Mouse (Mus musculus): ENCODE measurements around the gene Ush2a. TPM values are rescaled to one million over a fixed set of nuclear protein-coding genes. Genes with fewer than 3 reads are reported as not detected.

The Ush2a gene
- polyA plus RNA-seq, 1 experiment = 4.2 TPM

DNA sequence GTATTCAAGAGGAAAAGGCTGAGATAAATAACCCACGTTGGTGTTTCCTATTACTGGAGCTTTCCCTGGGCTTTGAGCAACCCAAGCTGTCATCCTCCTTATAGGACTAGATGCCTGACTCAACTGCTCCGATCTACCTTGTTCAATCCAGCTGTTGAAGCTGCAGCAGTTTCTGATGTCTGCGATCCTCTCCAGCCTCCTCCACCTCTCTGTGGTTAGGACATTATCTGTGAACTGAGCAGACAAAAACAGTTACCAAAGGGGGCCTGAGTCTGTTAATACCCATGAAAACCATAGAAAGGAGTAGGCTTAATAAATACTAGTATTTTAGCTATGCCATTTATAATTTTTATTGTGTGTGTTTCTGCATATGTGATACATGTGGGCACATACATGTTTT lies 572.9 kb downstream of the Ush2a start:
- Histone ChIP-seq H3K4me1 (ENCODE audit: control insufficient read depth, insufficient read depth, low read length) (no peaks in the 10 kb centered on the region), H3K36me3 (ENCODE audit: control insufficient read depth, insufficient read depth, low read length) (no peaks in the 10 kb centered on the region), H3K4me3 (ENCODE audit: control insufficient read depth, low read depth, low read length) (no peak overlapping the region), H3K27ac (ENCODE audit: control insufficient read depth, insufficient read depth, low read depth, low read length) (no peak overlapping the region), H3K27me3 (ENCODE audit: control insufficient read depth, insufficient read depth, low read length) (no peaks in the 10 kb centered on the region)
- TF ChIP-seq CTCF (IDR thresholded peaks at IDR 0.05; ENCODE audit: control insufficient read depth, insufficient read depth, insufficient replicate concordance, low read depth, low read length) (no peak), POLR2A (IDR thresholded peaks at IDR 0.05; ENCODE audit: control insufficient read depth, low read depth, low read length) (no peak)

DNA sequence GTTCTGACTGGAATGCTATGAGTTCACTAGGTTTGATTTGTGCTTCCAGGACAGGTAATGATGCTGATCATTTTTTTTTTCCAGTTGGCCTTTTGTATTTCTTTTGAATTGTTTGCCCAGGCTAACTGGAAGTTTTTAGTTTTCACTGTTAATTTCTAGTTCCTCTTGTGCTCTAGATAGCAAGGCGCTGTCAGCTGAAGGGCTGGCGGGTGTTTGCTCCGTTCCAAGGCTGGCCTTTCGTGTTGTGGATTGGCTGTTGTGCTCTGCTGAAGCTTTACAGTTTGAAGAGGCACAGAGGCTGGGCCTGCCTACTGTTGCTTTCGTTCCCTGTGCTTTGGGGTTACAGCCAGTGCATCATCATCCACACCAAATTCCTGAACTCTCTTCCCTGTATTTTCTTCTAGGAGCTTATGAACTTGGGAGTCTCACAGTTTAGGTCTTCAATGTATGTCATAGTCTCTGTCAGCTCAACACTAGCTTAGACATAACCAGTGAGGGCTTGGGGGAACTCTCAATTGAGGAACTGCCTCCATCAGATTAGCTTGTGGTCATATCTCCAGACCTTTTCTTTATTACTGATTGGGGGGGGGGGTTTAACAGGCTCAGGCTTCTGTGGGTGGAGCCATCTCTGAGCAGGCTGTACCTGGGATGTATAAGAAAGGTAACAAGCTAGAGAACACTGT lies 575.9 kb downstream of the Ush2a start:
- no peaks in the 10 kb centered on the region for H3K36me3 ChIP-seq (ENCODE audit: control insufficient read depth, insufficient read depth, low read length)
- no peak overlapping the region for H3K27ac ChIP-seq (ENCODE audit: control insufficient read depth, insufficient read depth, low read depth, low read length)
- no peak for TF ChIP-seq CTCF (IDR thresholded peaks at IDR 0.05; ENCODE audit: control insufficient read depth, insufficient read depth, insufficient replicate concordance, low read depth, low read length)
- TF ChIP-seq POLR2A (IDR thresholded peaks at IDR 0.05; ENCODE audit: control insufficient read depth, low read depth, low read length) = no peak
- H3K27me3 ChIP-seq (ENCODE audit: control insufficient read depth, insufficient read depth, low read length) = no peaks in the 10 kb centered on the region
- H3K4me1 ChIP-seq (ENCODE audit: control insufficient read depth, insufficient read depth, low read length) = no peaks in the 10 kb centered on the region
- H3K4me3 ChIP-seq (ENCODE audit: control insufficient read depth, low read depth, low read length) = no peak overlapping the region

DNA sequence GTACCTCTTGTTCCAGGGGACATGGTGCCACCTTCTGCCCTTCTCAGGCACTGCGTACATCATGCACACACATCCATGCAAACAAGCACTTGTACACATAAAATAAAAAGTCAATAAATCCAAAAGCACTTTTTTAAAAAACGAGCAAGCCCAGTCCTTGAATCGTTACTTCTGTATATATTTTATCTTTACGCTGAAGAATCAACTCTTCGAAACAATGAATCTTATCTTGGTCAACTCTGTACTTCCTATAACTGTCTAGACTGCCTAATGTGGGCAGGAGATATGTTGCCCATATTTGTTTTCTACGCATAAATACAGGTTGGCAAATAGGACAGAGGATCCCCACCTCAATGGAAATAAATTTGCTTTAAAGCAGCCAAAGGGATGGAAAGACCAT lies 585.4 kb downstream of the Ush2a start:
- no peaks in the 10 kb centered on the region; the same call in 1 of the 2 replicates for H3K4me1 ChIP-seq (ENCODE audit: control insufficient read depth, insufficient read depth, low read length)
- no peak for TF ChIP-seq POLR2A (IDR thresholded peaks at IDR 0.05; ENCODE audit: control insufficient read depth, low read depth, low read length)
- no peak for TF ChIP-seq CTCF (IDR thresholded peaks at IDR 0.05; ENCODE audit: control insufficient read depth, insufficient read depth, insufficient replicate concordance, low read depth, low read length)
- no peak overlapping the region for H3K4me3 ChIP-seq (ENCODE audit: control insufficient read depth, low read depth, low read length)
- H3K27ac ChIP-seq (ENCODE audit: control insufficient read depth, insufficient read depth, low read depth, low read length) = no peak overlapping the region
- H3K27me3 ChIP-seq (ENCODE audit: control insufficient read depth, insufficient read depth, low read length) = no peaks in the 10 kb centered on the region
- H3K36me3 ChIP-seq (ENCODE audit: control insufficient read depth, insufficient read depth, low read length) = no peaks in the 10 kb centered on the region

DNA sequence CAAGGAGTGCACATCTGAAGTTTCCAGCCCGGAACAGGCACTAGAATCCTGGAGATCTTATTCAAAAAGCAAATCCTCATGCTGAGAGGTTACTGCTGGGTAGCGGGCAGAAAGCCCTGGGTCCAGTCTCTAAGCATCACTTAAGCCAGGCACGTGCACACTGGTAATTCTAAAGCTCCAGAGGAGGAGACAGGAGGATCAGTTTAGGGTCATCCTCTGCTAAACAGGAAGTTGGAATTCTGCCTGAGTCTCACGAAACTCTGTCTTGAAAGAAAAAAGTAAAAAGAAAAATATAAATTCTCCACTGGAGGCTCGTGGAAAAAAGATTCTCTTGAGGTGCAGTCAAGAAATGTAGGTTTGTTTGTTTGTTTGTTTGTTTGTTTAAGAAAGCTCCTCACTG lies 591.0 kb downstream of the Ush2a start:
- Histone ChIP-seq H3K4me3 (ENCODE audit: control insufficient read depth, low read depth, low read length) (no peak overlapping the region), H3K36me3 (ENCODE audit: control insufficient read depth, insufficient read depth, low read length) (no peaks in the 10 kb centered on the region), H3K27ac (ENCODE audit: control insufficient read depth, insufficient read depth, low read depth, low read length) (no peak overlapping the region), H3K27me3 (ENCODE audit: control insufficient read depth, insufficient read depth, low read length) (no peaks in the 10 kb centered on the region), H3K4me1 (ENCODE audit: control insufficient read depth, insufficient read depth, low read length) (no peaks in the 10 kb centered on the region)
- no peak for TF ChIP-seq CTCF (IDR thresholded peaks at IDR 0.05; ENCODE audit: control insufficient read depth, insufficient read depth, insufficient replicate concordance, low read depth, low read length)
- TF ChIP-seq POLR2A (IDR thresholded peaks at IDR 0.05; ENCODE audit: control insufficient read depth, low read depth, low read length) = no peak

DNA sequence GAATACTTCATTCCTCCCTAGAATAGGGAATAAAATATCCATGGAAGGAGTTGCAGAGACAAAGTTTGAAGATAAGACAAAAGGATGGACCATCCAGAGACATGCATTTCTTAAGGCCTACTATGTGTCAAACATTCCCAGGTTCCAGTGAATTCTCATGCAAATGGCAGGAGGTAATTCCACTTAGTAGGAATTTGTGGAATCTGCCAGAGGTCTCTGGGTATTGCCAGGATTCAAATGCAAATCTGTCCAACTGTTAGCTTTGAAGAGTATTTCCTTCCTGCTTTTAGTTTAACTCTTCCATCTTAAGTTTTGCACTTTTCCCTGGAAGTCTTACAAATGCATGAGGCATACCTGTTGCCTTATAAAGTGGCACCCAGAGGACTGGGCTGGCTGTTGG lies 592.4 kb downstream of the Ush2a start:
- no peak overlapping the region for H3K4me3 ChIP-seq (ENCODE audit: control insufficient read depth, low read depth, low read length)
- no peaks in the 10 kb centered on the region for H3K27me3 ChIP-seq (ENCODE audit: control insufficient read depth, insufficient read depth, low read length)
- no peak for TF ChIP-seq CTCF (IDR thresholded peaks at IDR 0.05; ENCODE audit: control insufficient read depth, insufficient read depth, insufficient replicate concordance, low read depth, low read length)
- no peaks in the 10 kb centered on the region for H3K36me3 ChIP-seq (ENCODE audit: control insufficient read depth, insufficient read depth, low read length)
- no peaks in the 10 kb centered on the region for H3K4me1 ChIP-seq (ENCODE audit: control insufficient read depth, insufficient read depth, low read length)
- no peak overlapping the region for H3K27ac ChIP-seq (ENCODE audit: control insufficient read depth, insufficient read depth, low read depth, low read length)

DNA sequence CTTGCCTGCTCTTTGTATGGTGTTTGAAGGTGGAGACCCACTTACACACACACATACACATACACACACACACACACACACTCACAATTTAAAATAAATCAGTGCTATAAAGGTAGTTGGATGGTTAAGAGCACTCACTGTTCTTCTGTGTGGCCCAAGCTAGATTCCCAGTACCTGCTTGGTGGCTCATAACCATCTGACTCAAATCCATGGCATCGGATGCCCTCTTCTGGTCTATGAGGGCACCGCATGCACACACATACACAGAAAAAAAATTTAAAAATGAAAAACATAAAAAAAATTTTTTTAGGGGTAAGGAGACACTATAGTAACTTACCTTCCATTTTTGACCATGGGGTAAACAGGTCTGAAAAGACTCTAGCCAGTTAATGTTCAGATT lies 593.2 kb downstream of the Ush2a start:
- no peaks in the 10 kb centered on the region for H3K27me3 ChIP-seq (ENCODE audit: control insufficient read depth, insufficient read depth, low read length)

DNA sequence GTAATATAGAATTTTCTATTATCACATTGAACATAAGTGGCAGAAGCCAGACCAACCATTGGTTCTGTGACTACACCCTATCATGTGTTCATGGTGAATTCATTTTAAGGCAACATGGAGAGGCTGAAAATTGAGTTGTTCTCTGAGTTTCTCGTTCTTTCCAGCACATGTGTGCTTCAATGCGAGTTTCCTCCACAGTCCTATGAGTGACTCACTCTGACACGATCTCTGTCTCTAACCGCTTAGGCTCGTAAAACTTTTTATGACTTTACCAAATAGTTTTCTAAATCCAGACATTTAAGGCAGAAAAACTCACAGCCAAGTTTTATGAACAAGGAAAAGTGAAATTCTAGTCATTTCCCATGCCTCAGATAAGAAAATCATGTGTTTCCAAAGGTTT lies 597.9 kb downstream of the Ush2a start:
- Histone ChIP-seq H3K27me3 (ENCODE audit: control insufficient read depth, insufficient read depth, low read length) (no peaks in the 10 kb centered on the region), H3K4me1 (ENCODE audit: control insufficient read depth, insufficient read depth, low read length) (no peaks in the 10 kb centered on the region), H3K36me3 (ENCODE audit: control insufficient read depth, insufficient read depth, low read length) (no peaks in the 10 kb centered on the region), H3K27ac (ENCODE audit: control insufficient read depth, insufficient read depth, low read depth, low read length) (no peak overlapping the region), H3K4me3 (ENCODE audit: control insufficient read depth, low read depth, low read length) (no peak overlapping the region)
- no peak for TF ChIP-seq POLR2A (IDR thresholded peaks at IDR 0.05; ENCODE audit: control insufficient read depth, low read depth, low read length)
- no peak for TF ChIP-seq CTCF (IDR thresholded peaks at IDR 0.05; ENCODE audit: control insufficient read depth, insufficient read depth, insufficient replicate concordance, low read depth, low read length)

More for the DNA sequence above, 593.2 kb downstream of the Ush2a start:
- H3K4me3 ChIP-seq (ENCODE audit: control insufficient read depth, low read depth, low read length) = no peak overlapping the region
- no peaks in the 10 kb centered on the region for H3K36me3 ChIP-seq (ENCODE audit: control insufficient read depth, insufficient read depth, low read length)
- H3K4me1 ChIP-seq (ENCODE audit: control insufficient read depth, insufficient read depth, low read length) = no peaks in the 10 kb centered on the region
- no peak overlapping the region for H3K27ac ChIP-seq (ENCODE audit: control insufficient read depth, insufficient read depth, low read depth, low read length)
- TF ChIP-seq CTCF (IDR thresholded peaks at IDR 0.05; ENCODE audit: control insufficient read depth, insufficient read depth, insufficient replicate concordance, low read depth, low read length) = no peak
- no peak for TF ChIP-seq POLR2A (IDR thresholded peaks at IDR 0.05; ENCODE audit: control insufficient read depth, low read depth, low read length)

DNA sequence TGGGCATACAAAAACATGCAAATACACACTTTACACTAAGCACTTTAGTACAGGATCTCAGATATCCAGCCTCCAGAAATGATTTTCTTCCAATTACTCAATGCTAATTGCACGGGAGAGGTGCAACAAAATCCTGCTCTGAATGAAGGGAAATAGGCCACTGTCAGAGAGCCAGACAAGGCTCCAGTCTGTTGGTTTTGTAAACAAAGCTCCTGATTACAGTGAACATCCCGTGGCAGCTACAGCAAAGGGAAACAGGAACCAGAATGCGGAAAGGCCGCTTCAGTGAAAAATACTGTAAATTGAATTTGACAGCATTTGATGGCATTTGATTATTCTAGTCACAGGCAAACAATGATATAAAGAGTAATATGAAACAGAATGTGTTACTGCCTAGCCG lies 604.1 kb downstream of the Ush2a start:
- H3K27me3 ChIP-seq (ENCODE audit: control insufficient read depth, insufficient read depth, low read length) = no peaks in the 10 kb centered on the region
- no peak overlapping the region for H3K4me3 ChIP-seq (ENCODE audit: control insufficient read depth, low read depth, low read length)
- no peaks in the 10 kb centered on the region for H3K36me3 ChIP-seq (ENCODE audit: control insufficient read depth, insufficient read depth, low read length)
- TF ChIP-seq POLR2A (IDR thresholded peaks at IDR 0.05; ENCODE audit: control insufficient read depth, low read depth, low read length) (no peak), CTCF (IDR thresholded peaks at IDR 0.05; ENCODE audit: control insufficient read depth, insufficient read depth, insufficient replicate concordance, low read depth, low read length) (no peak)
- H3K4me1 ChIP-seq (ENCODE audit: control insufficient read depth, insufficient read depth, low read length) = no peaks in the 10 kb centered on the region
- H3K27ac ChIP-seq (ENCODE audit: control insufficient read depth, insufficient read depth, low read depth, low read length) = no peak overlapping the region
